14 mouse cellular contexts compared by ENCODE assay signal in the genomic region with DNA sequence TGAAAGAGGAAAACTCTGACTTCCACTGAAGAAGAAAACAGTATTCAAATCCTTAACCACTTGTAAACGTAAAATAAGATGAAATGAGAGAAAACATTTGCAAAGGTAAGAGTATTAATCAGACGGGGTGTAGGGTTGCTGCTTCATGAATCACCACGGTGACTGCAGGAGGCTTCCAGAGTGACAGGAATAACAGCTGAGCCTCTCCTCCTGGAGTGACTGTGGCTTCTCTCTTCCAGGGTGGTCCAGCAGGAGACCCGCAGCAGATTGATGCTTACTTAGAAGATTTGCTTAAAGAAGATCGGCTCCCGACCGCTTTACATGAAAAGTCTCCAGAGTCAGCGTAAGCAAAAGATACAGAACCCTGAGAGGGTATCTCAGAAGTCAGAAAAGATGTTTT.
"Had no signal": no experiment of that assay in that cellular context is flagged by ENCODE, and none has a peak within 500 bp of the region (broad histone marks: within the 10 kb centered on the region; RNA-seq: fewer than 3 reads in every experiment).

No protein-coding gene starts in this region.

- H3K27ac ChIP-seq: kidney, postnatal 0 days; limb, embryonic 13.5 days; liver, embryonic 14.5 days; neural tube, embryonic 12.5 days had no signal

- DNase-seq: kidney, adult 9 months; kidney, postnatal 36 days; layer of hippocampus, adult 9-11 months; layer of hippocampus, postnatal 36 days; lung, adult 18-20 months; right cerebral cortex, postnatal 4 days; spleen, adult 18-20 months; thymus, adult 18-20 months; thymus, postnatal 14 days had no signal

- H3K4me2 ChIP-seq: limb, embryonic 13.5 days; neural tube, embryonic 12.5 days had no signal

- H3K4me3 ChIP-seq: limb, embryonic 13.5 days; neural tube, embryonic 12.5 days had no signal

- H3K9ac ChIP-seq: limb, embryonic 13.5 days; liver, embryonic 14.5 days; neural tube, embryonic 12.5 days had no signal

- H3K27me3 ChIP-seq: limb, embryonic 13.5 days; neural tube, embryonic 12.5 days had no signal

- H3K9me3 ChIP-seq: limb, embryonic 13.5 days; neural tube, embryonic 12.5 days had no signal

- ATAC-seq: intestine, postnatal 0 days had no signal

- H3K36me3 ChIP-seq: limb, embryonic 13.5 days; neural tube, embryonic 12.5 days had no signal

- H3K4me1 ChIP-seq: limb, embryonic 13.5 days; neural tube, embryonic 12.5 days had no signal
